Mouse (Mus musculus) ES-Bruce4 (cell line): ENCODE measurements around the gene Fut2. TPM values are rescaled to one million over a fixed set of nuclear protein-coding genes. Genes with fewer than 3 reads are reported as not detected.

Source experiments
- H3K27ac ChIP-seq: 2 replicates; pipeline ENCODE4 v1.5.1; 2012; ENCODE audit warnings: low read length, inconsistent platforms; ENCODE audit not compliant: insufficient read depth
- H3K27me3 ChIP-seq: 2 replicates; pipeline ENCODE4 v1.6.1; 2012; ENCODE audit warnings: mild to moderate bottlenecking, low read length, inconsistent platforms; ENCODE audit not compliant: control insufficient read depth, poor library complexity, insufficient read depth, severe bottlenecking
- H3K36me3 ChIP-seq: 2 replicates; pipeline ENCODE4 v1.6.1; 2012; ENCODE audit warnings: inconsistent platforms, mild to moderate bottlenecking, low read length, moderate library complexity; ENCODE audit not compliant: control insufficient read depth, poor library complexity, insufficient read depth, severe bottlenecking
- H3K4me1 ChIP-seq: one replicate; pipeline ENCODE4 v1.8.1; 2011; ENCODE audit warnings: low read length; ENCODE audit not compliant: control insufficient read depth, insufficient read depth
- H3K4me3 ChIP-seq: 2 replicates; pipeline ENCODE4 v1.5.1; 2011; ENCODE audit warnings: low read depth, mild to moderate bottlenecking, low read length
- H3K9ac ChIP-seq: 2 replicates; pipeline ENCODE4 v1.6.1; 2012; ENCODE audit warnings: low read depth, mild to moderate bottlenecking, inconsistent platforms; ENCODE audit not compliant: poor library complexity, severe bottlenecking
- H3K9me3 ChIP-seq: replicated peaks from 2 replicates; pipeline ENCODE4 v1.6.1; 2012; ENCODE audit warnings: mild to moderate bottlenecking, low read length, inconsistent platforms; ENCODE audit not compliant: control insufficient read depth, poor library complexity, insufficient read depth, severe bottlenecking
- CTCF ChIP-seq: IDR thresholded peaks from one replicate; pipeline ENCODE4 v1.8.1; 2011; ENCODE audit warnings: low read depth, low read length
- EP300 ChIP-seq: IDR thresholded peaks from 2 replicates; pipeline ENCODE4 v1.6.1; 2011; ENCODE audit warnings: low read depth, low read length; ENCODE audit not compliant: insufficient read depth
- POLR2A ChIP-seq: IDR thresholded peaks from one replicate; pipeline ENCODE4 v1.8.1; 2011; ENCODE audit warnings: low read length; ENCODE audit not compliant: insufficient read depth
- polyA plus RNA-seq: library from polyadenylated mRNA; stranded (reverse); fragments of >200 nt; gene quantifications from 2 replicates; pipeline ENCODE4 v1.2.4, GENCODE M21; 2011; ENCODE audit warnings: low read depth; ENCODE audit not compliant: missing spikeins, insufficient read depth, insufficient read length

Fut2 gene
- polyA plus RNA-seq, 1 experiment = not detected

GRCm38 (mm10) chr7:45642503-45643255 lies 23.5 kb downstream of the Fut2 start:
- Histone ChIP-seq H3K27ac (peak overlapping the region; percentile 31; the same call in 1 of the 2 replicates), H3K4me3 (peak overlapping the region; percentile 68), H3K27me3 (no peaks in the 10 kb centered on the region), H3K4me1 (no peaks in the 10 kb centered on the region), H3K9me3 (no peaks in the 10 kb centered on the region), H3K36me3 (no peaks in the 10 kb centered on the region), H3K9ac (peak overlapping the region; percentile 63)
- no peak for TF ChIP-seq CTCF
- no peak for TF ChIP-seq EP300
- no peak for TF ChIP-seq POLR2A

GRCm38 (mm10) chr7:45642083-45642482 lies 24.1 kb downstream of the Fut2 start:
- no peaks in the 10 kb centered on the region for H3K9me3 ChIP-seq
- no peak overlapping the region for H3K4me3 ChIP-seq
- TF ChIP-seq EP300 (no peak), POLR2A (no peak), CTCF (no peak)
- no peaks in the 10 kb centered on the region for H3K36me3 ChIP-seq
- no peak overlapping the region for H3K27ac ChIP-seq
- H3K27me3 ChIP-seq = no peaks in the 10 kb centered on the region
- no peaks in the 10 kb centered on the region for H3K4me1 ChIP-seq
- H3K9ac ChIP-seq = no peak overlapping the region

DNA sequence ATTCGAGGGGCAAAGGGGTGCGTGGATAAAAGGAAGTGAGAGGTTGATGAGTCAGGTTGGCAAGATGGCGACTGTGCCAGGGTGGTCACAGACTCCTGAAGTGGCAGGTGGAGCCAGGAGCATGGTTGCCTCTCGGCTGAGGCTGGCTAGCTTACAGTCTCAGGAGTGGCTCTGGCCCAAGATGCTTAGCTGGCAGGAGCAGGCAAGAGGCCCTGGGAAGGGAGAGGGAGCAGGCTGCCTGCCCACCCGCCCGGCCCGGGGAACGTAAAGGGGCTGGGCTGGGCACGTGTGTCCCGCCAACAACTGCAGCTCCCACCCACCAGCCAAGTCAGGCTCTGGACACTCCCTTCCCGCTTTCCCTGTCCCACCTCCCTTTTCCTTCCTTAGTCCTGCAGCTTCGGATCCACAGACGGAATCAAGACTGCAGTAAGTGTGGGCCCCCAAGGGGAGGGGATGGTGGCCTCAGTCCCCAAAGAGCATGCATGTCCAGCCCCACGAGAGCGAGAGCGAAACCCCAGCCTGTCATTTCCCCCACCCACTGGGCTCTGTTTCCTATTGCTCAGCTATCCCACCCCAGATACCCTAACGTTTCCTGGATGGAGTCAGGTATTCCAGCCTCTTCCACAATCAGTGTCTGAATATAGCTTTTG lies 24.7 kb downstream of the Fut2 start:
- Histone ChIP-seq H3K4me3 (no peak overlapping the region), H3K36me3 (no peaks in the 10 kb centered on the region), H3K9me3 (no peaks in the 10 kb centered on the region), H3K9ac (no peak overlapping the region), H3K27me3 (no peaks in the 10 kb centered on the region), H3K4me1 (no peaks in the 10 kb centered on the region), H3K27ac (no peak overlapping the region)
- TF ChIP-seq CTCF (no peak), EP300 (no peak), POLR2A (no peak)

DNA sequence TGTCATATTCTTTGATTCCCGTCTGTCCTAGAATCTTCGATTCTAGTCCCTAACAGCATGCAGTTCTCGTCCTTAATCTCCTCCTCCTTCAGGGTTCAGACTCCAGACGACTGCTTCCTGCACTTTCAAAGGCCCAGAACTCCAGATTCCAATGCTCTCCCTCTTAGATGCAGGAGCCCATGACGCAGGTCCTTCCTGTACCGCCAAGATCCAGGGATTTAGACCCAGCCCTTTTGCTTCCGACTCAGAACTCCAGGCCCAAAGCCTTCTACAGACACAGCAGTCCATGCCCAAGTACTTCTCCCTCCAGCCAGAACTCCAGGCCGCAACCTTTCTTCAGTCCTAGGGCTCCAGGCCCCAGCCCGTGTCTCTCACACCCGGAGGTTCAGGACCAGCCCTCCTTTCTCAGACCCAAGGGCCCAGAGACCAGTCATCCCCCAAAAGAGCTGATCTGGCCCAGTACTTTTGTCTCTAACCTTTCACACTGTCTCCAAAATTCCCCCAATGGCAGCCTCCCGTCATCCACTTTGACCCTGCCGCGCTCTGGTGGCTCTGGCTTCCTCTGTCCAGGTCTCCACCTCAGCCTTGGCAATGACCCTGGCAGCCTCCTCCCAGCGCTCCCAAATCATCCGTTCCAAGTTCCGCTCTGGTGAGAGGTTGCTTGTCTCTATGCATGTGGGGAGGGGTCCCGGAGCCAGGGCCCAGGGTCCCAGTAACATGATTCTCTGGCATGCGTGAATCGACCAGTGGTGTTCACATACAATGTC lies 25.8 kb downstream of the Fut2 start:
- H3K4me1 ChIP-seq = no peaks in the 10 kb centered on the region

GRCm38 (mm10) chr7:45639561-45640027 lies 26.6 kb downstream of the Fut2 start, which contains the start of gene Mamstr:
Gene Mamstr, plus strand, starts transcription at chr7:45639977.
- no peaks in the 10 kb centered on the region for H3K4me1 ChIP-seq
- TF ChIP-seq EP300 = no peak
- H3K9me3 ChIP-seq = no peaks in the 10 kb centered on the region
- no peaks in the 10 kb centered on the region for H3K36me3 ChIP-seq
- H3K9ac ChIP-seq = peak within 1 kb of the TSS; percentile 20; the same call in 1 of the 2 replicates
- H3K4me3 ChIP-seq = peak within 1 kb of the TSS; percentile 8; the same call in 1 of the 2 replicates
- H3K27ac ChIP-seq = no peak within 1 kb of the TSS
- no peaks in the 10 kb centered on the region for H3K27me3 ChIP-seq

More for the DNA sequence above, 25.8 kb downstream of the Fut2 start:
- Histone ChIP-seq H3K27me3 (no peaks in the 10 kb centered on the region), H3K9me3 (no peaks in the 10 kb centered on the region), H3K36me3 (no peaks in the 10 kb centered on the region), H3K9ac (no peak overlapping the region), H3K4me3 (no peak overlapping the region), H3K27ac (no peak overlapping the region)
- TF ChIP-seq CTCF = no peak
- TF ChIP-seq EP300 = no peak
- TF ChIP-seq POLR2A = no peak
